Mouse (Mus musculus) testis, adult 2 months (tissue): ENCODE measurements around the gene Unc13a.

Source experiments
- CTCF ChIP-seq: fragments of 200-500 bp; IDR thresholded peaks from 2 replicates; pipeline ENCODE4 v1.5.1; 2012; ENCODE audit warnings: low read depth, mild to moderate bottlenecking, inconsistent platforms, low read length, moderate library complexity; ENCODE audit not compliant: control insufficient read depth, insufficient read depth, insufficient replicate concordance
- POLR2A ChIP-seq: fragments of 200-500 bp; IDR thresholded peaks from 2 replicates; pipeline ENCODE4 v1.6.1; 2012; ENCODE audit warnings: low read depth, mild to moderate bottlenecking, inconsistent platforms, low read length, moderate library complexity; ENCODE audit not compliant: control insufficient read depth

GRCm38 (mm10) chr8:71719928-71720457, 48.4 kb upstream of the Unc13a start:
- no peak for TF ChIP-seq CTCF
- no peak for TF ChIP-seq POLR2A
